Mouse (Mus musculus): ENCODE measurements around the gene Sema6b. TPM values are rescaled to one million over a fixed set of nuclear protein-coding genes. Genes with fewer than 3 reads are reported as not detected.
"Not testable (repeated sequence)": the region's sequence is repeated elsewhere in the genome, so short reads cannot be mapped to it uniquely, and the experiment has no call there.

Sema6b gene
- polyA plus RNA-seq, 1 experiment from 2014 or later = 1.5 TPM

GRCm38 (mm10) chr17:56098180-56098579, 42.0 kb downstream of the Sema6b start:
- no peak for ATAC-seq (replicated peaks; ENCODE audit: low FRiP score)
- 89% methylated on average over 8 of the region's 8 CpGs for WGBS
- Histone ChIP-seq H3K27ac (ENCODE audit: low read depth, low read length) (no peak overlapping the region), H3K4me2 (no peak overlapping the region), H3K9ac (ENCODE audit: low read depth, low read length) (no peak overlapping the region), H3K9me3 (ENCODE audit: control insufficient read depth, low read length) (no peaks in the 10 kb centered on the region), H3K27me3 (replicated peaks; ENCODE audit: control insufficient read depth, insufficient read depth, low read length) (no peaks in the 10 kb centered on the region), H3K4me3 (ENCODE audit: low read depth, low read length) (no peak overlapping the region), H3K36me3 (ENCODE audit: control insufficient read depth, insufficient read depth, low read length) (peaks cover 62% of the 10 kb centered on the region), H3K4me1 (replicated peaks; ENCODE audit: control insufficient read depth, insufficient read depth, low read length) (no peaks in the 10 kb centered on the region)
- no peak for DNase-seq (ENCODE audit: low spot score)

- no peak for ATAC-seq (replicated peaks; ENCODE audit: low FRiP score)
- 88% methylated on average over 12 of the region's 12 CpGs for WGBS
- Histone ChIP-seq H3K36me3 (ENCODE audit: control insufficient read depth, insufficient read depth, low read length) (peaks cover 55% of the 10 kb centered on the region), H3K4me1 (replicated peaks; ENCODE audit: control insufficient read depth, insufficient read depth, low read length) (no peaks in the 10 kb centered on the region), H3K27me3 (replicated peaks; ENCODE audit: control insufficient read depth, insufficient read depth, low read length) (no peaks in the 10 kb centered on the region), H3K9me3 (ENCODE audit: control insufficient read depth, low read length) (no peaks in the 10 kb centered on the region), H3K27ac (ENCODE audit: low read depth, low read length) (no peak overlapping the region), H3K4me3 (ENCODE audit: low read depth, low read length) (no peak overlapping the region), H3K4me2 (no peak overlapping the region), H3K9ac (ENCODE audit: low read depth, low read length) (no peak overlapping the region)
- no peak for DNase-seq (ENCODE audit: low spot score)
Measured at GRCm38 (mm10) chr17:56096883-56097282, 43.3 kb downstream of the Sema6b start.

GRCm38 (mm10) chr17:56092794-56093193, 47.3 kb downstream of the Sema6b start:
- H3K36me3 ChIP-seq (ENCODE audit: control insufficient read depth, insufficient read depth, low read length) = peaks cover 28% of the 10 kb centered on the region
- H3K4me1 ChIP-seq (replicated peaks; ENCODE audit: control insufficient read depth, insufficient read depth, low read length) = no peaks in the 10 kb centered on the region
- no peak overlapping the region for H3K9ac ChIP-seq (ENCODE audit: low read depth, low read length)
- no peaks in the 10 kb centered on the region for H3K27me3 ChIP-seq (replicated peaks; ENCODE audit: control insufficient read depth, insufficient read depth, low read length)
- ATAC-seq (replicated peaks; ENCODE audit: low FRiP score) = no peak
- H3K4me3 ChIP-seq (ENCODE audit: low read depth, low read length) = no peak overlapping the region
- H3K27ac ChIP-seq (ENCODE audit: low read depth, low read length) = no peak overlapping the region
- 100% methylated on average over 1 of the region's 1 CpGs for WGBS
- no peak for DNase-seq (ENCODE audit: low spot score)
- no peak overlapping the region for H3K4me2 ChIP-seq
- no peaks in the 10 kb centered on the region for H3K9me3 ChIP-seq (ENCODE audit: control insufficient read depth, low read length)

- WGBS = 75% methylated on average over 1 of the region's 1 CpGs
- Histone ChIP-seq H3K27ac (ENCODE audit: low read depth, low read length) (no peak overlapping the region), H3K4me2 (no peak overlapping the region), H3K4me3 (ENCODE audit: low read depth, low read length) (no peak overlapping the region), H3K27me3 (replicated peaks; ENCODE audit: control insufficient read depth, insufficient read depth, low read length) (no peaks in the 10 kb centered on the region), H3K9ac (ENCODE audit: low read depth, low read length) (no peak overlapping the region), H3K4me1 (replicated peaks; ENCODE audit: control insufficient read depth, insufficient read depth, low read length) (no peaks in the 10 kb centered on the region), H3K36me3 (ENCODE audit: control insufficient read depth, insufficient read depth, low read length) (peaks cover 23% of the 10 kb centered on the region), H3K9me3 (ENCODE audit: control insufficient read depth, low read length) (no peaks in the 10 kb centered on the region)
- ATAC-seq (replicated peaks; ENCODE audit: low FRiP score) (no peak), DNase-seq (ENCODE audit: low spot score) (no peak)
Measured at GRCm38 (mm10) chr17:56092312-56092711, 47.8 kb downstream of the Sema6b start.

GRCm38 (mm10) chr17:56080781-56081585, 59.2 kb downstream of the Sema6b start:
- Histone ChIP-seq H3K27me3 (replicated peaks; ENCODE audit: control insufficient read depth, insufficient read depth, low read length) (no peaks in the 10 kb centered on the region), H3K4me3 (ENCODE audit: low read depth, low read length) (peak overlapping the region; percentile 71), H3K4me2 (peak overlapping the region; percentile 92), H3K36me3 (ENCODE audit: control insufficient read depth, insufficient read depth, low read length) (no peaks in the 10 kb centered on the region), H3K9ac (ENCODE audit: low read depth, low read length) (peak overlapping the region; percentile 74), H3K9me3 (ENCODE audit: control insufficient read depth, low read length) (no peaks in the 10 kb centered on the region), H3K4me1 (replicated peaks; ENCODE audit: control insufficient read depth, insufficient read depth, low read length) (peaks cover 11% of the 10 kb centered on the region), H3K27ac (ENCODE audit: low read depth, low read length) (no peak overlapping the region)
- ATAC-seq (replicated peaks; ENCODE audit: low FRiP score) (no peak), DNase-seq (ENCODE audit: low spot score) (peak; percentile 49)
- WGBS = 16% methylated on average over 8 of the region's 8 CpGs

GRCm38 (mm10) chr17:56079921-56080320, 60.2 kb downstream of the Sema6b start:
- no peak for DNase-seq (ENCODE audit: low spot score)
- under 1% methylated on average over 11 of the region's 11 CpGs for WGBS

GRCm38 (mm10) chr17:56078880-56079795, 61.0 kb downstream of the Sema6b start, which contains the start of gene Hdgfl2:
TSS of gene Hdgfl2 (plus strand) at chr17:56079634.
- H3K27ac ChIP-seq (ENCODE audit: low read depth, low read length) = peak within 1 kb of the TSS; percentile 58; the same call in 1 of the 2 replicates
- peak within 1 kb of the TSS; percentile 74 for H3K9ac ChIP-seq (ENCODE audit: low read depth, low read length)
- peaks cover 18% of the 10 kb centered on the region for H3K4me1 ChIP-seq (replicated peaks; ENCODE audit: control insufficient read depth, insufficient read depth, low read length)
- no peaks in the 10 kb centered on the region for H3K36me3 ChIP-seq (ENCODE audit: control insufficient read depth, insufficient read depth, low read length)
- peak; percentile 90 for ATAC-seq (replicated peaks; ENCODE audit: low FRiP score)
- H3K9me3 ChIP-seq (ENCODE audit: control insufficient read depth, low read length) = no peaks in the 10 kb centered on the region
- peak within 1 kb of the TSS; percentile 92 for H3K4me2 ChIP-seq
- peak within 1 kb of the TSS; percentile 71 for H3K4me3 ChIP-seq (ENCODE audit: low read depth, low read length)
- DNase-seq (ENCODE audit: low spot score) = peak; percentile 99
- no peaks in the 10 kb centered on the region for H3K27me3 ChIP-seq (replicated peaks; ENCODE audit: control insufficient read depth, insufficient read depth, low read length)
- under 1% methylated on average over 61 of the region's 61 CpGs for WGBS

More at GRCm38 (mm10) chr17:56079921-56080320, 60.2 kb downstream of the Sema6b start:
- peaks cover 17% of the 10 kb centered on the region for H3K4me1 ChIP-seq (replicated peaks; ENCODE audit: control insufficient read depth, insufficient read depth, low read length)
- H3K27ac ChIP-seq (ENCODE audit: low read depth, low read length) = peak overlapping the region; percentile 58; the same call in 1 of the 2 replicates
- peak overlapping the region; percentile 92 for H3K4me2 ChIP-seq
- H3K27me3 ChIP-seq (replicated peaks; ENCODE audit: control insufficient read depth, insufficient read depth, low read length) = no peaks in the 10 kb centered on the region
- no peaks in the 10 kb centered on the region for H3K9me3 ChIP-seq (ENCODE audit: control insufficient read depth, low read length)
- H3K9ac ChIP-seq (ENCODE audit: low read depth, low read length) = peak overlapping the region; percentile 74
- H3K36me3 ChIP-seq (ENCODE audit: control insufficient read depth, insufficient read depth, low read length) = no peaks in the 10 kb centered on the region
- ATAC-seq (replicated peaks; ENCODE audit: low FRiP score) = no peak
- peak overlapping the region; percentile 71 for H3K4me3 ChIP-seq (ENCODE audit: low read depth, low read length)

GRCm38 (mm10) chr17:56078361-56078760, 61.8 kb downstream of the Sema6b start:
- WGBS = 58% methylated on average over 9 of the region's 9 CpGs
- H3K4me3 ChIP-seq (ENCODE audit: low read depth, low read length) = peak overlapping the region; percentile 71
- H3K4me2 ChIP-seq = peak overlapping the region; percentile 65
- H3K27ac ChIP-seq (ENCODE audit: low read depth, low read length) = peak overlapping the region; percentile 35; the same call in 1 of the 2 replicates
- H3K36me3 ChIP-seq (ENCODE audit: control insufficient read depth, insufficient read depth, low read length); DNase-seq (ENCODE audit: low spot score); ATAC-seq (replicated peaks; ENCODE audit: low FRiP score); H3K27me3 ChIP-seq (replicated peaks; ENCODE audit: control insufficient read depth, insufficient read depth, low read length); H3K9me3 ChIP-seq (ENCODE audit: control insufficient read depth, low read length): not testable (repeated sequence)
- H3K9ac ChIP-seq (ENCODE audit: low read depth, low read length) = peak overlapping the region; percentile 35; the same call in 1 of the 2 replicates
- H3K4me1 ChIP-seq (replicated peaks; ENCODE audit: control insufficient read depth, insufficient read depth, low read length) = peaks cover 25% of the 10 kb centered on the region

All from liver, embryonic 11.5 days (tissue).